Mouse (Mus musculus) lung, adult 2 months (tissue): Measurements from ENCODE around the gene Trrap.

Source experiments
- CTCF ChIP-seq: fragments of 200-500 bp; IDR thresholded peaks from 2 replicates; pipeline ENCODE4 v1.5.1; 2011; ENCODE audit warnings: mild to moderate bottlenecking, low read length, control low read depth; ENCODE audit not compliant: insufficient read depth
- POLR2A ChIP-seq: fragments of 200-500 bp; IDR thresholded peaks from 2 replicates; pipeline ENCODE4 v1.6.1; 2011; ENCODE audit warnings: low read depth, mild to moderate bottlenecking, control low read depth, low read length, borderline replicate concordance; ENCODE audit errors: extremely low read depth

DNA sequence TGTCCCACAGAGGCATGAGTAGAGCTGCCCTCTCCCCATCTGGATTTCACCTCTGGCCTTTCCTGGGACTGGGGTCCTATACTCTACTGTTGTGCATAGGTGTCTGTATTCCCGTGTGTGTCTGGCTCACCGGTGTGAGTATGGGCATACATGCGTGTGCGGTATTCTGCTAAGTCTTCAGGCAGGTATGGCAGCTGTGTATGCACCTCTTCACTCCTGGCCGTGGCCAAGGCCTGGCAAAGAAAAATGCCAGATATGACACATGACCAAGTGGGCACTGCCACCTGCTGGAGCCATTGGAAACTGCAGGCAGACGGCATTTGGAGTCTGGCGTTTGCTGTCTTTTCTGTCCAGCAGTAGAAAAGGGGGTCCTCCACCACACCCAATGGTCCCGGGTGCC is 32.6 kb upstream of the Trrap start:
- TF ChIP-seq CTCF (peak; percentile 93), POLR2A (no peak)
